Mouse (Mus musculus) liver, adult (tissue): ENCODE data around the gene Urm1.
A peak's percentile ranks its signal among the peaks of the same experiment; 100 is the strongest.

Experiments
- GATA4 ChIP-seq: IDR thresholded peaks from 2 replicates; pipeline ENCODE4 v1.6.1; 2014; ENCODE audit warnings: mild to moderate bottlenecking, low read length; ENCODE audit not compliant: insufficient replicate concordance

Urm1 gene

GRCm38 (mm10) chr2:29817426-29818232 lies 2.2 kb upstream of the Urm1 start:
- no peak for TF ChIP-seq GATA4

- TF ChIP-seq GATA4: no peak
Observed at GRCm38 (mm10) chr2:29819363-29819762, 512 bp upstream of the Urm1 start.

- TF ChIP-seq GATA4: no peak
Observed at GRCm38 (mm10) chr2:29826318-29826925, 6.5 kb downstream of the Urm1 start.

- 0 out of 2 replicates have a peak, but pooled peaks have one; percentile 12 for TF ChIP-seq GATA4
Observed at GRCm38 (mm10) chr2:29826926-29827708, 7.2 kb downstream of the Urm1 start.

DNA sequence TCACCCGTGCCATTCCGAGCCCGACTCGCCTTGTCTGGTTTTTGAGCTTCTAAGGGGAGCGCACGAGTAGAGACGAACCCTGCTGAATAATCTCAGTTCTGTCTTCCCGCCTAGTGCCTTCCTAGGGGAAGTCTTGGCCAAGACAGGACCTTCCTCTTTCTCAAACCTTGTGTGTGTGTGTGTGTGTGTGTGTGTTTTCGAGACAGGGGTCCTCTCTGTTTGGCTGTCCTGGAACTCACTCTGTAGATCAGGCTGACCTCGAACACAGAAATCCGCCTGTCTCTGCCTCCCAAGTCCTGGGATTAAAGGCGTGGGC lies 7.8 kb downstream of the Urm1 start:
- TF ChIP-seq GATA4: no peak

DNA sequence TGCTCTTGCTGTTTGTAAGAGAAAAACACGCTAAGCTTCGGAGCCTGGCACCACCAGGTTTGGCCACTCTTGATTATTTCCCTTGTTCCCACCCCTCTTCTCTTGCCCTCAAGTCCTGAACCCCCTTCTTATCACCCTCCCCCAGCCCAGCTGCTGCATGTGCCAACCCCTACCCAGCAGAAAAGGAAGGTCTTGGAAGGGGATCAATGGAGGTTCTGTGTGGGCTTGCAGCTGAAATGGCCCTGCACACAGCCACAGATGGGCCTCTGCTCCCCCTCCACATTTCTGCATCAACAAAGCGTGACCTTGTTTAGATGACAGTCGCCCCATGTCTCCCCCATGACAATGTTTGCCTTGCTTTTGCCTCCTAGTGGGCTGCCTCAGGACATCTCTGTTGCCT lies 11.2 kb downstream of the Urm1 start:
- no peak for TF ChIP-seq GATA4

DNA sequence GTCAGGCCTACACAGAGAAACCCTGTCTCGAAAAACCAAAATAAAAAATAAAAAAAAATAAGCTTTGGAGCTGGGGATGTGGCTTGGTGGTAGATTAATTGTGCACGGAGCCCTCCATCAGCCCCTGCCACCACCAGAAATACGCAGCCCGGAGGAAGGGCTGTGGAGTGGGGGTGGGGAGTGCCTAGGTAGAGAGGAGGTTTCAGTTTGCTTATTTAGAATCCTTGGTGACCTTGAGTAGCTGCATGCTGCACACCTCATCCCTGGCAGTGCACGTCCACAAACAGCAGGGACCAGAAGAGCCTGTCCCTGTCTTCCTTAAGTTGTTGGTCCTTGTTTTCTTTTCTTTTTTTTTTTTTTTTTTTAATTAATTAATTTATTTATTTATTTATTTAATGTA lies 13.9 kb downstream of the Urm1 start:
- no peak for TF ChIP-seq GATA4

DNA sequence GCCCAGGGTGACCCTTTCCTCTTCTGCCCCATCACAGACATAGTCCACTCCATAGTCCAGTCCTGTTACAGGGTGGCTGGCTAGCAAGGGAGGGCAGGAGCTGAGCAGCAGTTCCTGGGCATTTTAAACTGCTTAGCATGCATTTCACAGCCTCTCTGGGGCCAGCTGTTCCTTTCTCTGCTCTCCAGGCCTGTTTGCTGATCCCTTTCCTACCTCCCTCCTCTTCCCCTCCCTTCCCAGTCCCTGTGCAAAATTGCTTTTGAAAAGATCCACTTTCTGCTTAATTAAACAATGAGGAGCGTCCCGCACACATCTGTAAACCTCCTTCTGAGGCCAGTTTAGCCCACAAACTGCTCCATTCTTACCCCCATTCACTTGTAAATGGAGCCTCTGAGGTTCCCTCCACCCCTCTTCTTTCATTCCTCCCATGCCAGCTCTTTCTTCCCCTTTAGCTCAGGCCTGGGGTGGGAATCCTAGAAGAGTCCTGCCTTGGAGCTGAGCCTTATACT lies 15.6 kb downstream of the Urm1 start:
- no peak for TF ChIP-seq GATA4

DNA sequence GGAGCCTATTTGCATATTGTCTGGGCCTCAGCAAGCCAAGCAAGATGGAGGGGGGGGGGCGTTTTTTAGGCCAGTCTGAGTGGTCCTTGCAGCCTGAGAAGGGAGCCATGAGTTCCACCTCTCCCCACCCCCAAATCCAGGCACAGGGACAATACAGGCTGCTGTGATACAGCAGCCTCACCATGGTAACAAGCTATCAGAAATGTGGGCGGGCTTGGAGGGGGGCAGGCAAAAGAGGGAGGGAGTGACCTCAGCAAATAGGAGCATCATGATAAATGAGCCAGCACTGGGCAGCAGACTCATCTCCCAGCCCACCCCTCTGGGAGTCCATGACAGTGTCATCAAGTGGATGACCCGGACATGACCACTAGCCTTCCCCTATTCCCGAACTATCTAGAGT lies 19.6 kb downstream of the Urm1 start:
- no peak for TF ChIP-seq GATA4

DNA sequence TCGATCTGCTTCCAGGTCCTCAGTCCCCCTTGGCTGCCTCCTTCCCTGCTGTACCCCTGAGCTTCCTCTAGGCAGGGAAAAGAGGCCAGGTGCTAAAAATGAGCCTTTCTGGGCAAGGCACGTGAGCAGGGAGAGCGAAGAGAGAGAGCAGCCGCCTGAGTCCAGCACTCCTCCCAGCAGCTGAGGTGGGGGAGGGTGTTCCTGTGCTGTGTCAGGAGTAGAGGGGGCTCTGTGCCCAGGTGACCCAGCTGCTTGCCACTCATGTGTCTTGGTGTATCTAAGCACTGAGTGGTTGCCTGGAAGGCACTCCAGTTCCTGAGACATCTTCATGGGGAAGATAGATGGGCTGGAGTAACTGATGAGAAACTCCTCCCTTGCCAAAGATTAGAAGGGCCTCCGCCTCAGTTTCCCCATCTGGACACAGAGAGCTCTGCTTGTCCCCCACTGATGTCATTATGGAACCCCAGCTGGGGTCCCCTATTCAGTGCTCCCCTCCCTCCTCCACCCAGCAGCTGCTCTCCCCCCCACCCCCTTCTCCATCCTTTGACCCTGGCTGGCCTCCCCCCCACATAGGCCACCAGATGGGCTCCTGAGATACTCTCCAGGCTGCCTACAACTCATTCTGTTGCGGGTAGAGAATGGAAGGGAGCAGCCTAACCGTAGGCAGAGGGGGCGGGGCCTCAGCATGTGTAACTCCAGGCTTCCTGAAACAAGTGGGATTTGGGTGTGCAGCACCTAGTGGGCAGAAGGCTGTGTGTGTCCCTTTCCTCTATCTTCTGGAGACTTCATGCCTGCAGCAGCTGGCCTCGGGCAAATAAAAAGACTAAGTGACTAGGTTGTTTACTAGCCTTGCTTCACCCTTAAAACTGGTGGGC lies 23.6 kb downstream of the Urm1 start:
- no peak for TF ChIP-seq GATA4

- TF ChIP-seq GATA4: no peak
Observed at GRCm38 (mm10) chr2:29844115-29844514, 24.2 kb downstream of the Urm1 start.

DNA sequence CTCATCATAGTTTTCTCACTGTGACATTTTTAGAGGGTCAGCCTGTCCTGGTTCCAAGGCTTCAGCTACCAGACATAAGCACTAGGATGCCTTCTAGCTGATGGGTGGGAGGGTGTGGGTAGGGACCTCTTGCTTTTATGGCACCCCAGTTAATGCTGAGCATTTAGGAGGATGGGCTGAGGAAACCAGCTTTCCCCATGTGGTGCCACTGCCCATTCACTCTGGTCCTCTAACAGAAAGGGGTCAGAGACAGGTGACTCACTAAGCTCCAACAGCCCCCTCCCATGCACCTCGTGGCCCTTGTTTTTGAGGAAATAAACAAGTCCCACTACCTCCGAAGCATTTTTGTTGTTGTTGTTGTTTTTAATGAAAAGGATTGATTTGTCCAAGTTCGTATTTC lies 24.8 kb downstream of the Urm1 start:
- no peak for TF ChIP-seq GATA4

DNA sequence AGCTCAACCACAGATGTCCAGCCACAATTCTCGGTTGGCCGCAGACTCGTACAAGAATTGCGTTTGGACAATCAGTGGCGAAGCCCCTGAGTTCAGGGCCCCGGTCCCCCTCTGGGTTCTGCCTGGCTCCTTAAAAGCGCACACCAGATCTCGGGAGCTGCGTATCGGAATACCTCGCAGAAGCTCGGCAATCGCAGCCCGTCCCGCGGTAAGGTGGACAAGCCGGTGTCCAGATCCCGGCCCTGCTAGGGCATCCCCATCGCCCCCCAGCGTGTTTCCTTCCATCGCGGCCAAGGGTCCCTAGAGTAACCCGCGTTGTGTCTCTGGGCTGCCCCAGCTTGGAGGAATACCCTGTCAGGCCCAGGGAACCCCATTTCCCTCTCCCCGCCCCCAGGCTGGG lies 25.8 kb downstream of the Urm1 start:
- no peak for TF ChIP-seq GATA4

DNA sequence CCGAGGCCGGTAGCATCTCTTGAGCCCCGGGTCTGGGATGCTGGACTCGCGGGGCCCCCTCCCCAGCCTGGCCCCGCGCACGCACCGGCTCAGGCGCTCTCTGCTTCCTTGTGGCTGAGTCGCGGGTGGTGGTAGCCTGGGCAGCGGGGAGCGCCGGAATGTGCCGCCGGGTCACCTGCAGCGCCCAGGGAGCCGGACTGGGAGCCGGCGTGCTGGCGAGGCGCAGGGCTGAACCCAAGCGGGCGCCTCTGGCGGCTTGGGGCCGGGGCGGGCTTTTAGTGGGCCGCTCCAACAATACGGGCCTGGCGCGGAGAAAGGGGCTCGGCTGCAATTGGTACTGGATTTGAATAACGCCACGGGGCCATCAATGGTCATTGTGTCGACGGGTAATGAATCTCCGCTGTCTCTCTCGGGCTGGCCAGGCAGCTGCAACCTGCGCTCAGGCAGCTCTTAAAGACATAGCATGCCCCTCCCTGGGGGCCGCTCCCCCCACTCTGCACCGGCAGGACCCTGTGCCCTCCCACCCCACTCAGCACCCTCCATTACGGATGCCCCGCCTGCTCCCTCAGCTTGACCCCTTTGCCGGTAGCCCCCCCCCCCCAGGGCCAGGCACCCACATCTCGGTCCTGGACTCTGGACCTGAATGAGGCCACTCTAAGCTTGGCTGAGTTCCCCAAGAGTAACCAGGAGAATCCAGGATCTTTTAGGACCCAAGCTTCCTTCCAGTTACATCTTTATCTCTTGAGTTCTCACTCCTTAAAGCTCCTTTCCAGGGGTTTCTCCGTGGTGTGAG lies 26.4 kb downstream of the Urm1 start:
- no peak for TF ChIP-seq GATA4
